Mouse (Mus musculus) liver, adult 2 months (tissue): Measurements from ENCODE around the gene Knstrn. TPM values are rescaled to one million over a fixed set of nuclear protein-coding genes. Genes with fewer than 3 reads are reported as not detected.

Experiments
- DNase-seq: peaks from one replicate; pipeline ENCODE4 v3.0.0-alpha.2; 2011; ENCODE audit warnings: low read depth, low spot score; ENCODE audit errors: extremely low read depth
- H3K27ac ChIP-seq: fragments of 200-500 bp; replicated peaks from 2 replicates; pipeline ENCODE4 v1.5.1; 2012; ENCODE audit warnings: low read depth, mild to moderate bottlenecking, control low read depth, inconsistent platforms, low read length; ENCODE audit not compliant: insufficient read depth
- H3K27me3 ChIP-seq: fragments of 200-500 bp; 2 replicates; pipeline ENCODE4 v1.6.1; 2012; ENCODE audit warnings: mild to moderate bottlenecking, moderate library complexity, low read length, inconsistent platforms; ENCODE audit not compliant: control insufficient read depth, insufficient read depth
- H3K36me3 ChIP-seq: fragments of 200-500 bp; 2 replicates; pipeline ENCODE4 v1.6.1; 2012; ENCODE audit warnings: low read length, inconsistent platforms; ENCODE audit not compliant: control insufficient read depth, insufficient read depth
- H3K4me1 ChIP-seq: fragments of 200-500 bp; 2 replicates; pipeline ENCODE4 v1.6.1; 2011; ENCODE audit warnings: low read length; ENCODE audit not compliant: control insufficient read depth, insufficient read depth
- H3K4me3 ChIP-seq: fragments of 200-500 bp; 2 replicates; pipeline ENCODE4 v1.5.1; 2011; ENCODE audit warnings: low read depth, mild to moderate bottlenecking, control low read depth, low read length, moderate library complexity; ENCODE audit not compliant: insufficient read depth
- H3K79me2 ChIP-seq: fragments of 200-500 bp; 2 replicates; pipeline ENCODE4 v1.6.1; 2012; ENCODE audit warnings: inconsistent platforms, mild to moderate bottlenecking, low read length, moderate library complexity; ENCODE audit not compliant: control insufficient read depth, insufficient read depth
- H3K9ac ChIP-seq: fragments of 200-500 bp; 2 replicates; pipeline ENCODE4 v1.6.1; 2012; ENCODE audit warnings: low read depth, mild to moderate bottlenecking, control low read depth, inconsistent platforms, low read length
- CTCF ChIP-seq: fragments of 200-500 bp; IDR thresholded peaks from 2 replicates; pipeline ENCODE4 v1.5.1; 2011; ENCODE audit warnings: low read depth, low read length, control low read depth
- POLR2A ChIP-seq: fragments of 200-500 bp; IDR thresholded peaks from 2 replicates; pipeline ENCODE4 v1.6.1; 2011; ENCODE audit warnings: low read length, control low read depth; ENCODE audit not compliant: insufficient read depth; ENCODE audit errors: extremely low read depth
- WGBS: fragments of 180-500 bp; shearing (Covaris S2); methylation state at CpG from one replicate; pipeline ENCODE4 v1.1.7; 2018; 5-methylcytosine and 5-hydroxymethylcytosine counted together
- polyA plus RNA-seq: library from polyadenylated mRNA; depleted of rRNA; stranded (reverse); fragments of >200 nt; gene quantifications from 2 replicates; pipeline ENCODE4 v1.2.3, GENCODE M21; 2012
- total RNA-seq: library from RNA; depleted of rRNA; stranded (reverse); fragments of >200 nt; gene quantifications from 2 replicates; pipeline ENCODE4 v1.2.3, GENCODE M21; 2014

The Knstrn gene
- total and polyA plus RNA-seq, 2 experiments, result 0.22 to 0.83 TPM

GRCm38 (mm10) chr2:118793636-118794035 lies 20.2 kb upstream of the Knstrn start:
- TF ChIP-seq CTCF (no peak), POLR2A (no peak)
- 90% methylated on average over 4 of the region's 4 CpGs for WGBS
- no peaks in the 10 kb centered on the region for H3K4me1 ChIP-seq
- H3K79me2 ChIP-seq, result no peaks in the 10 kb centered on the region
- H3K4me3 ChIP-seq, result no peak overlapping the region
- no peak for DNase-seq
- no peaks in the 10 kb centered on the region for H3K36me3 ChIP-seq
- no peaks in the 10 kb centered on the region for H3K27me3 ChIP-seq
- H3K27ac ChIP-seq, result no peak overlapping the region
- H3K9ac ChIP-seq, result no peak overlapping the region

- Histone ChIP-seq H3K4me3 (no peak overlapping the region), H3K9ac (no peak overlapping the region)
- 87% methylated on average over 4 of the region's 4 CpGs for WGBS
These were observed 11.2 kb upstream of the Knstrn start for GRCm38 (mm10) chr2:118802542-118803118.

GRCm38 (mm10) chr2:118804474-118804873 lies 9.3 kb upstream of the Knstrn start:
- Histone ChIP-seq H3K9ac (no peak overlapping the region), H3K4me1 (no peaks in the 10 kb centered on the region), H3K4me3 (no peak overlapping the region), H3K27me3 (no peaks in the 10 kb centered on the region), H3K27ac (peak overlapping the region; percentile 6; the same call in 1 of the 2 replicates), H3K36me3 (no peaks in the 10 kb centered on the region), H3K79me2 (no peaks in the 10 kb centered on the region)
- TF ChIP-seq POLR2A, result no peak
- TF ChIP-seq CTCF, result no peak
- 76% methylated on average over 2 of the region's 2 CpGs for WGBS
- DNase-seq, result peak; percentile 4

More at GRCm38 (mm10) chr2:118802542-118803118, 11.2 kb upstream of the Knstrn start:
- Histone ChIP-seq H3K79me2 (no peaks in the 10 kb centered on the region), H3K4me1 (no peaks in the 10 kb centered on the region), H3K27ac (no peak overlapping the region), H3K27me3 (no peaks in the 10 kb centered on the region), H3K36me3 (no peaks in the 10 kb centered on the region)
- no peak for DNase-seq
- TF ChIP-seq POLR2A, result no peak
- TF ChIP-seq CTCF, result no peak

DNA sequence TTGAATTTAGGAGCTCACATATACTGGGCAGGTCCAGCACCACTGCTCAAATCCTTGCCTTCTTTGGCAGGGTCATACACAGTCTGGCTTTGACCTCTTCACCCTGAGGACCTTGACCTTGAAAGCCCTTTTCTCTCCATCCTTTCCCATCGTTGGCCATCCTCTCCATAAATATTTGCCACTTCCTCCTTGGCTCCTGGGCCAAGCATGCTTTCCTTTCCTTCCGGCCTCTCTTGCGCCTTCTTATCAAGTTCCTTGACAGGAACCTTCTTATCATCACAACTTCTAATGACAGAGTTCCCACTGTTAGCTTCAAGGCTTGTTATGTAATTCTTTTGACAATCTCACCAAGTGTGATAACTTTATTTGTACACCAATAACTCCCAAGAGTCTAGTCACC lies 8.7 kb upstream of the Knstrn start:
- WGBS, result 48% methylated on average over 3 of the region's 3 CpGs
- no peak overlapping the region for H3K9ac ChIP-seq
- DNase-seq, result peak; percentile 29
- H3K36me3 ChIP-seq, result no peaks in the 10 kb centered on the region
- TF ChIP-seq POLR2A, result no peak
- TF ChIP-seq CTCF, result no peak
- H3K79me2 ChIP-seq, result no peaks in the 10 kb centered on the region
- no peak overlapping the region; the same call in 1 of the 2 replicates for H3K27ac ChIP-seq
- H3K4me1 ChIP-seq, result no peaks in the 10 kb centered on the region
- no peak overlapping the region for H3K4me3 ChIP-seq
- no peaks in the 10 kb centered on the region for H3K27me3 ChIP-seq

GRCm38 (mm10) chr2:118805756-118806155 lies 8.0 kb upstream of the Knstrn start:
- no peak for TF ChIP-seq POLR2A
- no peaks in the 10 kb centered on the region for H3K4me1 ChIP-seq
- no peak for DNase-seq
- 49% methylated on average over 3 of the region's 3 CpGs for WGBS
- H3K79me2 ChIP-seq, result no peaks in the 10 kb centered on the region
- 0 out of 2 replicates have a peak overlapping the region, but pooled peaks have one; percentile 17 for H3K27ac ChIP-seq
- H3K9ac ChIP-seq, result no peak overlapping the region
- no peaks in the 10 kb centered on the region for H3K36me3 ChIP-seq
- no peak overlapping the region for H3K4me3 ChIP-seq
- H3K27me3 ChIP-seq, result no peaks in the 10 kb centered on the region

GRCm38 (mm10) chr2:118806860-118807259 lies 6.9 kb upstream of the Knstrn start:
- H3K27me3 ChIP-seq, result no peaks in the 10 kb centered on the region
- no peaks in the 10 kb centered on the region for H3K4me1 ChIP-seq
- no peak overlapping the region for H3K9ac ChIP-seq
- H3K27ac ChIP-seq, result no peak overlapping the region
- TF ChIP-seq CTCF (no peak), POLR2A (no peak)
- WGBS, result 72% methylated on average over 4 of the region's 4 CpGs
- H3K79me2 ChIP-seq, result no peaks in the 10 kb centered on the region
- DNase-seq, result no peak
- H3K4me3 ChIP-seq, result no peak overlapping the region
- H3K36me3 ChIP-seq, result no peaks in the 10 kb centered on the region
